Mouse (Mus musculus) spleen, adult 2 months (tissue): ENCODE results near the gene Ggact. TPM values are rescaled to one million over a fixed set of nuclear protein-coding genes. Genes with fewer than 3 reads are reported as not detected.

ENCODE experiments used
- DNase-seq, 2 experiments: peaks; one replicate each; pipeline versions ENCODE4 v3.0.0 to v3.0.0-alpha.2; 2012 to 2021; ENCODE audit warnings: low spot score in 2 of 2, low read depth in 1 of 2
- H3K27ac ChIP-seq: fragments of 200-500 bp; 2 replicates; pipeline ENCODE4 v1.5.1; 2012; ENCODE audit warnings: low read length, inconsistent platforms; ENCODE audit not compliant: insufficient read depth
- H3K27me3 ChIP-seq: fragments of 200-500 bp; 2 replicates; pipeline ENCODE4 v1.6.1; 2012; ENCODE audit warnings: mild to moderate bottlenecking, moderate library complexity, low read length, inconsistent platforms; ENCODE audit not compliant: control insufficient read depth, insufficient read depth
- H3K36me3 ChIP-seq: fragments of 200-500 bp; 2 replicates; pipeline ENCODE4 v1.6.1; 2012; ENCODE audit warnings: mild to moderate bottlenecking, low read length, inconsistent platforms; ENCODE audit not compliant: control insufficient read depth, insufficient read depth
- H3K4me1 ChIP-seq: fragments of 200-500 bp; 2 replicates; pipeline ENCODE4 v1.6.1; 2011; ENCODE audit warnings: inconsistent platforms; ENCODE audit not compliant: control insufficient read depth, insufficient read depth, insufficient read length
- H3K4me3 ChIP-seq: fragments of 200-500 bp; 2 replicates; pipeline ENCODE4 v1.5.1; 2011; ENCODE audit warnings: mild to moderate bottlenecking, inconsistent platforms; ENCODE audit not compliant: insufficient read depth, insufficient read length; ENCODE audit errors: extremely low read depth
- CTCF ChIP-seq: fragments of 200-500 bp; IDR thresholded peaks from 2 replicates; pipeline ENCODE4 v1.5.1; 2011; ENCODE audit warnings: mild to moderate bottlenecking, inconsistent platforms; ENCODE audit not compliant: insufficient read depth, insufficient read length, insufficient replicate concordance; ENCODE audit errors: extremely low read depth
- POLR2A ChIP-seq: fragments of 200-500 bp; IDR thresholded peaks from 2 replicates; pipeline ENCODE4 v1.6.1; 2011; ENCODE audit warnings: low read depth, low read length, inconsistent platforms
- WGBS: fragments of 180-500 bp; shearing (Covaris S2); methylation state at CpG from one replicate; pipeline ENCODE4 v1.1.7; 2018; 5-methylcytosine and 5-hydroxymethylcytosine counted together
- polyA plus RNA-seq: library from polyadenylated mRNA; depleted of rRNA; stranded (reverse); fragments of >200 nt; gene quantifications from 2 replicates; pipeline ENCODE4 v1.2.3, GENCODE M21; 2012

The Ggact gene
- polyA plus RNA-seq, 1 experiment: 24.6 TPM

- WGBS: 31% methylated on average over 5 of the region's 5 CpGs
- no peak for TF ChIP-seq POLR2A
- no peaks in the 10 kb centered on the region for H3K4me1 ChIP-seq
- no peaks in the 10 kb centered on the region for H3K27me3 ChIP-seq
- no peak for DNase-seq
- H3K4me3 ChIP-seq: no peak overlapping the region
- H3K27ac ChIP-seq: peak overlapping the region; percentile 75
- no peaks in the 10 kb centered on the region for H3K36me3 ChIP-seq
Observed at GRCm38 (mm10) chr14:122852506-122853057, 61.0 kb downstream of the Ggact start.

DNA sequence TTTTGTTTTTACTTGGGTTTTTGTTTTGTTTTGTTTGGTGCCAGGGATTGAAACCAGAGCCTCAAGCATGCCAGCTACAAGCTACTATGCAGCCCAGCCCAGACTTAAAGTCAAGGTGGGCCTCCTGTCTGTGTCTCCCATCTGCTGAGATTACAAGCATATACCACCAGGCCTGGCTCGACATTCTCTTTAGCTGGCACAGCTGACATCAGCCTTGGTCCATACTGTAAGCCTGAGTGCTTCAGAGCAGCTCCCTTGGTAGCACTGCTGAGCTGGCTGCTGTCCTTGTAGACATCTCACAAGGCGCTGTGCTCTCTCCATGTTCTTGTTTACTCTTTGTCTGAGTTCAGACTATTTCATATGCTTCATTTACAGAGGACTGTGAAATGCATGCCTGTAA, 76.5 kb downstream of the Ggact start:
- no peak for DNase-seq
- Histone ChIP-seq H3K4me3 (no peak overlapping the region), H3K27ac (no peak overlapping the region), H3K27me3 (no peaks in the 10 kb centered on the region), H3K4me1 (no peaks in the 10 kb centered on the region), H3K36me3 (no peaks in the 10 kb centered on the region)
- 76% methylated on average over 2 of the region's 2 CpGs for WGBS
- TF ChIP-seq CTCF (no peak), POLR2A (no peak)

- DNase-seq: no peak
- Histone ChIP-seq H3K4me3 (no peak overlapping the region), H3K4me1 (no peaks in the 10 kb centered on the region), H3K36me3 (no peaks in the 10 kb centered on the region), H3K27me3 (no peaks in the 10 kb centered on the region), H3K27ac (no peak overlapping the region)
- no peak for TF ChIP-seq CTCF
- TF ChIP-seq POLR2A: no peak
- WGBS: 87% methylated on average over 4 of the region's 4 CpGs
Observed at GRCm38 (mm10) chr14:122836221-122836620, 77.3 kb downstream of the Ggact start.

DNA sequence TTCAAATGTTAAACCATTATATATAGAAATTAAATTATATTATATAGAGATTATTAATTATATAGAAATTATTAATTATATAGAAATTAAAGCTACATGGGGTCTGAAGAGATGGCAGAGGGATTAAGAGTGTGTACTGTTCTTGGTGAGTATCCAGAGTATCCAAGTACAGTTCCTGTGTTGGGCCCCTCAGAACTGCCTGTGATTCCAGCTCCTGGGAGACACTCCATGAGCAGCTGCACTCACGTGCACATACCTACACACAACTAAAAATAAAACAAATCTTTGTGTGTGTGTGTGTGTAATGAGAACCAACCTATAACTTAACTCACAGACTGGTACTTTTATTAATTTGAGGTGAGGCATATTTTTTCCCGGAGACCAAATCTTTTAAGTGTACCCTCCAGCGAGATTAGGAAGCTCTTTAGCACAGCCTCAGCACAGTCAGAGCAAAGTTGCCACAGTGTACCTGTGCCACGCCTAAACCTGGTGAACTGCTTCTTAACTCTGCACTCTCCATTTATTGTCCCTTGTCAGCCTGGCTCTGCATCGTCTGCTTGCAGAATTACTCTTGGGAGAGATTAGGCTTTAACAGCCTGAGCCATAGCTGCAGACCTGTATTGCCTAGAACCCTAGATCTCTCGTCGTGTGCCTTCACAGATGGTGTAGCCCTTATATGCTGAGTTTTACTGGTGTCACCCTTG, 77.9 kb downstream of the Ggact start:
- 88% methylated on average over 7 of the region's 7 CpGs for WGBS
- Histone ChIP-seq H3K36me3 (no peaks in the 10 kb centered on the region), H3K4me1 (no peaks in the 10 kb centered on the region), H3K27ac (no peak overlapping the region), H3K27me3 (no peaks in the 10 kb centered on the region), H3K4me3 (no peak overlapping the region)
- DNase-seq: no peak
- TF ChIP-seq POLR2A: no peak
- TF ChIP-seq CTCF: no peak

DNA sequence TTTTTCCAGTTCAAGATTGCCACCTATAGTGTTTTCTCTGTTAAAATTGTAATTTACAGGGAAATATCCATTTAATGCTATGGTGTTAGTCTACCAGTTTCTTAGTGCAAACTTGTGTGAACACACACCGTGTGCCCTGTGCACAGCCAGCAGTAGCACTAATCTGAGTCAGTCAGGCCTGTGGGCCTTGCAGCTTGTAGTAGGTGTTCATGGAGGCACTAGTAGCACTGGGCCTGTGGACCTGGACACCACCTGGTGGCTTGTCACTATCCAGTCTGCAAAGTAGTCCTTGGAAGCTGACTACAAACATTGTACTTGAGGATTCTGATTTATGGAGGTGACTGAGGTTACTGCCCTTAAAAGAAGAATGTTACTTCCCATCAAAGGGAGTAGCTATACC, 78.8 kb downstream of the Ggact start:
- Histone ChIP-seq H3K4me1 (0 out of 2 replicates have a peak, but pooled peaks cover 3% of the 10 kb centered on the region), H3K27ac (no peak overlapping the region), H3K27me3 (no peaks in the 10 kb centered on the region), H3K36me3 (no peaks in the 10 kb centered on the region), H3K4me3 (no peak overlapping the region)
- 95% methylated on average over 1 of the region's 1 CpGs for WGBS
- TF ChIP-seq POLR2A (no peak), CTCF (no peak)
- DNase-seq: no peak

- Histone ChIP-seq H3K27me3 (no peaks in the 10 kb centered on the region), H3K36me3 (no peaks in the 10 kb centered on the region), H3K4me3 (no peak overlapping the region), H3K4me1 (0 out of 2 replicates have a peak, but pooled peaks cover 3% of the 10 kb centered on the region), H3K27ac (no peak overlapping the region)
- TF ChIP-seq POLR2A: no peak
- TF ChIP-seq CTCF: no peak
- no peak for DNase-seq
- 89% methylated on average over 3 of the region's 3 CpGs for WGBS
Observed at GRCm38 (mm10) chr14:122833666-122834065, 79.9 kb downstream of the Ggact start.

GRCm38 (mm10) chr14:122830433-122830832, 83.1 kb downstream of the Ggact start:
- TF ChIP-seq POLR2A: no peak
- no peak for TF ChIP-seq CTCF
- no peak for DNase-seq

More at GRCm38 (mm10) chr14:122830433-122830832, 83.1 kb downstream of the Ggact start:
- Histone ChIP-seq H3K36me3 (no peaks in the 10 kb centered on the region), H3K27ac (no peak overlapping the region), H3K4me1 (0 out of 2 replicates have a peak, but pooled peaks cover 3% of the 10 kb centered on the region), H3K27me3 (no peaks in the 10 kb centered on the region), H3K4me3 (no peak overlapping the region)
- 82% methylated on average over 1 of the region's 1 CpGs for WGBS
